Mouse (Mus musculus) layer of hippocampus, adult 11-12 months (tissue): Measurements from ENCODE around the gene Rassf8.

Source experiments
- DNase-seq: peaks from one replicate; pipeline ENCODE4 v3.0.0; 2022; ENCODE audit warnings: low spot score

The Rassf8 gene

GRCm38 (mm10) chr6:145862321-145862720 lies 115.8 kb downstream of the Rassf8 start:
- no peak for DNase-seq

- DNase-seq, result no peak
Observed at GRCm38 (mm10) chr6:145862739-145863064, 116.2 kb downstream of the Rassf8 start.

GRCm38 (mm10) chr6:145863065-145863971 lies 116.8 kb downstream of the Rassf8 start:
- DNase-seq, result peak; percentile 85

GRCm38 (mm10) chr6:145864171-145864570 lies 117.6 kb downstream of the Rassf8 start:
- DNase-seq, result no peak

GRCm38 (mm10) chr6:145865289-145865885 lies 118.8 kb downstream of the Rassf8 start, which contains the start of gene Bhlhe41:
Gene Bhlhe41 (minus strand): TSS chr6:145865558.
- DNase-seq, result peak; percentile 87

- DNase-seq, result peak; percentile 90
Observed at GRCm38 (mm10) chr6:145865886-145866851, 119.6 kb downstream of the Rassf8 start.

GRCm38 (mm10) chr6:145867111-145867510 lies 120.6 kb downstream of the Rassf8 start:
- no peak for DNase-seq
